Mouse (Mus musculus): Measurements from ENCODE around the gene Bri3. TPM values are rescaled to one million over a fixed set of nuclear protein-coding genes. Genes with fewer than 3 reads are reported as not detected.

Bri3 gene
- polyA plus RNA-seq, 1 experiment from 2014 or later = 105 TPM

DNA sequence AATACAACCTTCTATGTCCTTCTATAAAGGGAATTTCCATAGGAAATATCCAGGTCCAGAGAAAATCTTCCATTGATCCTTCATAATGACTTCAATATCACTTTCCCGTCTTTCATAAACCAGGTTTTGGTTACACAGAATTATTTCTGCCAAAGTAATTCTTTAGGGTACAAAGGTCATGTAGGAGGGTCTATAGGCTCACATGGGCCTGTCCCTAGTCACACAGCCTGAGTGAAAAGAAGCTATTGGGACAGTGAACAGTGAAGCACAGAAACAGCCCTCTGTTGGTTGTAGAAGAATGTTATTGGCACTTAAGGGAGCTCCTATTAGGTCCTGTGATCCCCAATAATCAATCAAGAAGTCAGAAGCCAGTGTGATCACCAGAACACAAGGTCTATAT is 96.8 kb downstream of the Bri3 start:
- Histone ChIP-seq H3K9me3 (replicated peaks; ENCODE audit: control insufficient read depth, low read length) (no peaks in the 10 kb centered on the region), H3K36me3 (ENCODE audit: control insufficient read depth, insufficient read depth, low read length) (no peaks in the 10 kb centered on the region), H3K4me2 (ENCODE audit: low read length) (no peak overlapping the region), H3K9ac (ENCODE audit: low read length) (no peak overlapping the region), H3K27me3 (replicated peaks; ENCODE audit: control insufficient read depth, insufficient read depth, low read length) (no peaks in the 10 kb centered on the region), H3K27ac (ENCODE audit: low read depth, low read length) (no peak overlapping the region), H3K4me1 (ENCODE audit: control insufficient read depth, insufficient read depth, low read length) (no peaks in the 10 kb centered on the region), H3K4me3 (ENCODE audit: low read depth, low read length) (no peak overlapping the region)
- no peak for ATAC-seq
- 83% methylated on average over 1 of the region's 1 CpGs for WGBS
- no peak for DNase-seq (ENCODE audit: low spot score)

GRCm38 (mm10) chr5:144344592-144344991 is 100.4 kb downstream of the Bri3 start:
- no peaks in the 10 kb centered on the region for H3K36me3 ChIP-seq (ENCODE audit: control insufficient read depth, insufficient read depth, low read length)
- WGBS = 82% methylated on average over 6 of the region's 6 CpGs
- no peak for ATAC-seq

DNA sequence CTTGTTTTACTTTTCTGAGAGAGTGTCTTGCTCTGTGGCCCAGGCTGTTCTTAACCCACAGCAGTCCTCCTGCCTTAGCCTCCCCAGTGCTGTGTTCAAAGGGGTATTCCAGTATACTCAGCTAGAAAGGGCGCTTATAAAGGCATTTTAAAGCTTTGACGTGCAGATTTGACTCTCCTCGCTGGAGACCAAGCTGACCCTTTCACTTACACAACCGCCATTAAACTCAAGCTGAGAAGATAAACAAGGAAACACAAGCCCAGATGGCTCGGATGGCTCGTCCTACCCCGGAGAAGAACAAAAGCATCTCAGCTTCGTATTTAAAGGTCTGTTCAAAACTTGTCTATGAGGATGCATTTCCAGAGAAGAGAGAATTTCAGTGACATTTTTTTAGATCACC is 106.9 kb downstream of the Bri3 start:
- no peak overlapping the region for H3K9ac ChIP-seq (ENCODE audit: low read length)
- no peak overlapping the region for H3K4me3 ChIP-seq (ENCODE audit: low read depth, low read length)
- H3K27me3 ChIP-seq (replicated peaks; ENCODE audit: control insufficient read depth, insufficient read depth, low read length) = peaks cover 5% of the 10 kb centered on the region; the same call in 1 of the 2 replicates
- no peaks in the 10 kb centered on the region for H3K36me3 ChIP-seq (ENCODE audit: control insufficient read depth, insufficient read depth, low read length)
- no peak for DNase-seq (ENCODE audit: low spot score)
- H3K27ac ChIP-seq (ENCODE audit: low read depth, low read length) = no peak overlapping the region
- H3K4me2 ChIP-seq (ENCODE audit: low read length) = no peak overlapping the region
- no peaks in the 10 kb centered on the region for H3K4me1 ChIP-seq (ENCODE audit: control insufficient read depth, insufficient read depth, low read length)
- 13% methylated on average over 8 of the region's 8 CpGs for WGBS
- no peak for ATAC-seq
- no peaks in the 10 kb centered on the region for H3K9me3 ChIP-seq (replicated peaks; ENCODE audit: control insufficient read depth, low read length)

More at GRCm38 (mm10) chr5:144344592-144344991, 100.4 kb downstream of the Bri3 start:
- Histone ChIP-seq H3K4me1 (ENCODE audit: control insufficient read depth, insufficient read depth, low read length) (no peaks in the 10 kb centered on the region), H3K4me2 (ENCODE audit: low read length) (no peak overlapping the region), H3K27me3 (replicated peaks; ENCODE audit: control insufficient read depth, insufficient read depth, low read length) (no peaks in the 10 kb centered on the region), H3K9me3 (replicated peaks; ENCODE audit: control insufficient read depth, low read length) (no peaks in the 10 kb centered on the region), H3K9ac (ENCODE audit: low read length) (no peak overlapping the region), H3K4me3 (ENCODE audit: low read depth, low read length) (no peak overlapping the region), H3K27ac (ENCODE audit: low read depth, low read length) (no peak overlapping the region)
- DNase-seq (ENCODE audit: low spot score) = no peak

- peaks cover 5% of the 10 kb centered on the region for H3K27me3 ChIP-seq (replicated peaks; ENCODE audit: control insufficient read depth, insufficient read depth, low read length)
- ATAC-seq = no peak
- WGBS = 87% methylated on average over 9 of the region's 9 CpGs
Observed at GRCm38 (mm10) chr5:144352250-144353047, 108.2 kb downstream of the Bri3 start.

GRCm38 (mm10) chr5:144356776-144357455 is 112.7 kb downstream of the Bri3 start:
- no peak overlapping the region for H3K27ac ChIP-seq (ENCODE audit: low read depth, low read length)
- H3K36me3 ChIP-seq (ENCODE audit: control insufficient read depth, insufficient read depth, low read length) = no peaks in the 10 kb centered on the region
- peak overlapping the region; percentile 35; the same call in 1 of the 2 replicates for H3K9ac ChIP-seq (ENCODE audit: low read length)
- H3K4me2 ChIP-seq (ENCODE audit: low read length) = peak overlapping the region; percentile 64
- no peak for DNase-seq (ENCODE audit: low spot score)
- no peak for ATAC-seq
- 11% methylated on average over 17 of the region's 17 CpGs for WGBS
- peak overlapping the region; percentile 41 for H3K4me3 ChIP-seq (ENCODE audit: low read depth, low read length)
- H3K27me3 ChIP-seq (replicated peaks; ENCODE audit: control insufficient read depth, insufficient read depth, low read length) = peaks cover 23% of the 10 kb centered on the region
- no peaks in the 10 kb centered on the region for H3K9me3 ChIP-seq (replicated peaks; ENCODE audit: control insufficient read depth, low read length)
- peaks cover 7% of the 10 kb centered on the region; the same call in 1 of the 2 replicates for H3K4me1 ChIP-seq (ENCODE audit: control insufficient read depth, insufficient read depth, low read length)

More at GRCm38 (mm10) chr5:144352250-144353047, 108.2 kb downstream of the Bri3 start:
- no peak overlapping the region for H3K4me3 ChIP-seq (ENCODE audit: low read depth, low read length)
- no peak for DNase-seq (ENCODE audit: low spot score)
- H3K27ac ChIP-seq (ENCODE audit: low read depth, low read length) = no peak overlapping the region
- H3K4me1 ChIP-seq (ENCODE audit: control insufficient read depth, insufficient read depth, low read length) = no peaks in the 10 kb centered on the region; the same call in 1 of the 2 replicates
- H3K36me3 ChIP-seq (ENCODE audit: control insufficient read depth, insufficient read depth, low read length) = no peaks in the 10 kb centered on the region
- H3K9me3 ChIP-seq (replicated peaks; ENCODE audit: control insufficient read depth, low read length) = no peaks in the 10 kb centered on the region
- no peak overlapping the region for H3K4me2 ChIP-seq (ENCODE audit: low read length)
- no peak overlapping the region for H3K9ac ChIP-seq (ENCODE audit: low read length)

DNA sequence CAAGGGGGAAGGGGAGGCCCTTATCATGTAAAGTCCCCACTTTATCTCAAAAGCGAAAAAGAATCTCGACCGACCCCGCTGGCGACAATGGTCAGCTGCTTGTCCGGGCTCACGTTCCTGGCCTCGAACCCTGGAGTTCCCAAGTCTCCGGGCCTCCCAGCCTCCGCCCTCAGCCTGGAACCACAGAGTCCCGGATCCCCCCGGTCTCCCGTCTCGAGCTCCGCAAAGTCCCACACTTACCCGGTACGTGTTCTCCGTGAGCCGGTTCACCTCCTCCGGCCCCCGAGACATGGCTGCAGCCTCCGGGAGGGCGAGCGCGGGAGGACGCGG is 113.3 kb downstream of the Bri3 start:
- 1% methylated on average over 27 of the region's 27 CpGs for WGBS
- Histone ChIP-seq H3K27me3 (replicated peaks; ENCODE audit: control insufficient read depth, insufficient read depth, low read length) (peaks cover 23% of the 10 kb centered on the region), H3K4me3 (ENCODE audit: low read depth, low read length) (peak overlapping the region; percentile 41), H3K4me1 (ENCODE audit: control insufficient read depth, insufficient read depth, low read length) (peaks cover 7% of the 10 kb centered on the region; the same call in 1 of the 2 replicates), H3K27ac (ENCODE audit: low read depth, low read length) (no peak overlapping the region), H3K4me2 (ENCODE audit: low read length) (peak overlapping the region; percentile 64), H3K9me3 (replicated peaks; ENCODE audit: control insufficient read depth, low read length) (no peaks in the 10 kb centered on the region), H3K9ac (ENCODE audit: low read length) (peak overlapping the region; percentile 35), H3K36me3 (ENCODE audit: control insufficient read depth, insufficient read depth, low read length) (no peaks in the 10 kb centered on the region)
- ATAC-seq = no peak
- no peak for DNase-seq (ENCODE audit: low spot score)

DNA sequence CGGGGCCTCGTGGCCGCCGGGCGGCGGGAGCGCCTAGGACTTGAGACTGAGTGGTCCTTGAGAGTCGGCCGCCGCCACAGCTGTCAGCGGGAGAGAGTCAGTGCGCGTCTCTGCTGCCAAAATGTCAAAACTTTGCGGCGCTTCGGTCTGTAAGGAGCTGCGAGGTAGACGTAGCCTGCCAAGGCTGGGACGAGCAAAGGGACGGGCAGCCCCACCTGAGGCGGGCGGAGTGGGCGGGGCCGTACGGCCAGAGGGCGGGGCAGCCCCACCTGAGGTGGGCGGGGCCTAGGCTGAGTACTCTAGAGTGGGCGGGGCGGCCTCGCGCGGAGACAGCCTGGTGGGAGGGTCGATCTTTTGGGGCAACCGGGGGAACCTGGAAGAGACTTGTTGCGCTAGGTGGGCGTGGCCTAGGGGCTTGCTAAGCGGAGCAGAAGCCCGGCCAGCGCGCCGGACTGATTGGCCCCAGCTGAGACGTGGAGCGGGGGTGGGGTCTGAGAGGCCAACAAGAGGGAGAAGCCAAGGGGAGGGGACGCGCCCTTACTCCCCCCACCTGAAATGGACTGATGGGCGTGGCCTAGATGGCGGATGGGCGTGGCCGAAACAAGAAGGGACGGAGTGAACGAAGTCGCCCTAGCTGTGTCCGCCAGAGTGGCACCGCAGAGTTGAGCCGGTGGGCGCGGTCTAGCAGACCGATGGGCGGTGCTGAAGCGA is 113.8 kb downstream of the Bri3 start, which contains the start of gene Baiap2l1:
Gene Baiap2l1, minus strand, starts transcription at position 232 of the 711 bp plus-strand sequence.
- peak; percentile 78 for DNase-seq (ENCODE audit: low spot score)
- Histone ChIP-seq H3K4me1 (ENCODE audit: control insufficient read depth, insufficient read depth, low read length) (peaks cover 7% of the 10 kb centered on the region; the same call in 1 of the 2 replicates), H3K4me2 (ENCODE audit: low read length) (peak within 1 kb of the TSS; percentile 64), H3K27ac (ENCODE audit: low read depth, low read length) (no peak within 1 kb of the TSS), H3K4me3 (ENCODE audit: low read depth, low read length) (peak within 1 kb of the TSS; percentile 41), H3K27me3 (replicated peaks; ENCODE audit: control insufficient read depth, insufficient read depth, low read length) (peaks cover 23% of the 10 kb centered on the region), H3K36me3 (ENCODE audit: control insufficient read depth, insufficient read depth, low read length) (no peaks in the 10 kb centered on the region), H3K9me3 (replicated peaks; ENCODE audit: control insufficient read depth, low read length) (no peaks in the 10 kb centered on the region), H3K9ac (ENCODE audit: low read length) (peak within 1 kb of the TSS; percentile 35)
- WGBS = 1% methylated on average over 60 of the region's 60 CpGs
- ATAC-seq = peak; percentile 93

- H3K4me1 ChIP-seq (ENCODE audit: control insufficient read depth, insufficient read depth, low read length) = peaks cover 7% of the 10 kb centered on the region; the same call in 1 of the 2 replicates
- DNase-seq (ENCODE audit: low spot score) (no peak), ATAC-seq (no peak)
- H3K4me3 ChIP-seq (ENCODE audit: low read depth, low read length) = peak overlapping the region; percentile 41
- no peak overlapping the region for H3K27ac ChIP-seq (ENCODE audit: low read depth, low read length)
- peak overlapping the region; percentile 64 for H3K4me2 ChIP-seq (ENCODE audit: low read length)
- no peaks in the 10 kb centered on the region for H3K9me3 ChIP-seq (replicated peaks; ENCODE audit: control insufficient read depth, low read length)
- 0 out of 2 replicates have a peak overlapping the region, but pooled peaks have one; percentile 30 for H3K9ac ChIP-seq (ENCODE audit: low read length)
- no peaks in the 10 kb centered on the region for H3K36me3 ChIP-seq (ENCODE audit: control insufficient read depth, insufficient read depth, low read length)
- WGBS = 6% methylated on average over 10 of the region's 10 CpGs
- H3K27me3 ChIP-seq (replicated peaks; ENCODE audit: control insufficient read depth, insufficient read depth, low read length) = peaks cover 23% of the 10 kb centered on the region
Observed at GRCm38 (mm10) chr5:144358592-144358917, 114.3 kb downstream of the Bri3 start.
